Mouse (Mus musculus): ENCODE measurements around the gene Epo. TPM values are rescaled to one million over a fixed set of nuclear protein-coding genes. Genes with fewer than 3 reads are reported as not detected.
A peak's percentile ranks its signal among the peaks of the same experiment; 100 is the strongest.

Gene Epo
- total RNA-seq, 2 experiments from 2014 or later: not detected

- intact Hi-C loops (cut with DNase I): no loop called here
- no peak for DNase-seq (ENCODE audit: low spot score)
Observed at GRCm38 (mm10) chr5:137523396-137524250, 9.4 kb downstream of the Epo start.

- DNase-seq (ENCODE audit: low spot score): no peak
- intact Hi-C loops (cut with DNase I): no loop called here
Observed at GRCm38 (mm10) chr5:137522711-137523110, 10.3 kb downstream of the Epo start.

GRCm38 (mm10) chr5:137521861-137522260 lies 11.2 kb downstream of the Epo start:
- no peak for DNase-seq (ENCODE audit: low spot score)
- intact Hi-C loops (cut with DNase I): no loop called here

- DNase-seq (ENCODE audit: low spot score): no peak
- intact Hi-C loops (cut with DNase I): loop anchor here (5.0 kb wide), 1 partner anchor 237 kb away; no protein-coding TSS in a partner anchor
Observed at GRCm38 (mm10) chr5:137519691-137520550, 13.1 kb downstream of the Epo start.

- intact Hi-C loops (cut with DNase I): loop anchor here (5.0 kb wide), 1 partner anchor 239 kb away; no protein-coding TSS in a partner anchor
- no peak for DNase-seq (ENCODE audit: low spot score)
Observed at GRCm38 (mm10) chr5:137518436-137518835, 14.6 kb downstream of the Epo start, which contains the start of gene Gigyf1. TSS of gene Gigyf1 (plus strand) at chr5:137518548.

- DNase-seq (ENCODE audit: low spot score): no peak
- intact Hi-C loops (cut with DNase I): loop anchor here (5.0 kb wide), 2 partner anchors 137 to 242 kb away; no protein-coding TSS in a partner anchor
Observed at GRCm38 (mm10) chr5:137514811-137515210, 18.2 kb downstream of the Epo start.

GRCm38 (mm10) chr5:137513951-137514721 lies 18.9 kb downstream of the Epo start:
- DNase-seq (ENCODE audit: low spot score): no peak
- intact Hi-C loops (cut with DNase I): loop anchor here (5.0 kb wide), 1 partner anchor 138 kb away; no protein-coding TSS in a partner anchor

GRCm38 (mm10) chr5:137512847-137513794 lies 19.9 kb downstream of the Epo start:
- intact Hi-C loops (cut with DNase I): loop anchor here (5.0 kb wide), 1 partner anchor 139 kb away; no protein-coding TSS in a partner anchor
- no peak for DNase-seq (ENCODE audit: low spot score)

GRCm38 (mm10) chr5:137511706-137512105 lies 21.3 kb downstream of the Epo start:
- intact Hi-C loops (cut with DNase I): loop anchor here (5.0 kb wide), 1 partner anchor 141 kb away; no protein-coding TSS in a partner anchor
- DNase-seq (ENCODE audit: low spot score): no peak

- intact Hi-C loops (cut with DNase I): loop anchor here (1.0 to 5.0 kb wide), 2 partner anchors 20 to 142 kb away; no protein-coding TSS in a partner anchor
Observed at GRCm38 (mm10) chr5:137510573-137511390, 22.3 kb downstream of the Epo start.

GRCm38 (mm10) chr5:137510014-137510501 lies 23.0 kb downstream of the Epo start:
- intact Hi-C loops (cut with DNase I): loop anchor here (1.0 to 5.0 kb wide), 2 partner anchors 20 to 142 kb away; no protein-coding TSS in a partner anchor
- peak; percentile 73 for DNase-seq (ENCODE audit: low spot score)

More at GRCm38 (mm10) chr5:137510573-137511390, 22.3 kb downstream of the Epo start:
- DNase-seq (ENCODE audit: low spot score): no peak

GRCm38 (mm10) chr5:137504041-137504440 lies 29.0 kb downstream of the Epo start:
- DNase-seq (ENCODE audit: low spot score): no peak
- intact Hi-C loops (cut with DNase I): loop anchor here (5.0 to 10.0 kb wide), 2 partner anchors 169 to 212 kb away; partner anchors contain the start of genes Slc12a9 and Ufsp1

GRCm38 (mm10) chr5:137502667-137503110 lies 30.4 kb downstream of the Epo start:
- intact Hi-C loops (cut with DNase I): loop anchor here (2.0 to 10.0 kb wide), 4 partner anchors 28 to 210 kb away; partner anchors contain the start of genes Mospd3, Slc12a9 and Ufsp1
- DNase-seq (ENCODE audit: low spot score): no peak

GRCm38 (mm10) chr5:137501709-137502666 lies 31.1 kb downstream of the Epo start, which contains the start of gene Pop7:
TSS of gene Pop7 (minus strand) at chr5:137502518.
- DNase-seq (ENCODE audit: low spot score): peak; percentile 100
- intact Hi-C loops (cut with DNase I): loop anchor here (2.0 to 10.0 kb wide), 5 partner anchors 19 to 210 kb away; partner anchors contain the start of genes Mospd3, Slc12a9 and Ufsp1

GRCm38 (mm10) chr5:137500186-137500585 lies 32.9 kb downstream of the Epo start:
- no peak for DNase-seq (ENCODE audit: low spot score)
- intact Hi-C loops (cut with DNase I): loop anchor here (2.0 to 10.0 kb wide), 3 partner anchors 17 to 208 kb away; partner anchors contain the start of genes Slc12a9 and Ufsp1
